Mouse (Mus musculus) stomach, postnatal 0 days (tissue): Measurements from ENCODE around the gene L3mbtl3. TPM values are rescaled to one million over a fixed set of nuclear protein-coding genes. Genes with fewer than 3 reads are reported as not detected.

Source experiments
- ATAC-seq: fragments of 200-750 bp; cut with Nextera tagmentation; 2 replicates; pipeline ENCODE4 v1.8.0; 2017; ENCODE audit not compliant: low FRiP score, low TSS enrichment
- DNase-seq: peaks from one replicate; pipeline ENCODE4 v3.0.0-alpha.2; 2016; ENCODE audit warnings: low spot score
- H3K27ac ChIP-seq: fragments of 300-500 bp; sonication (generic); replicated peaks from 2 replicates; pipeline ENCODE4 v1.5.1; 2014; ENCODE audit warnings: mild to moderate bottlenecking, control low read depth
- H3K27me3 ChIP-seq: fragments of 300-500 bp; sonication (generic); 2 replicates; pipeline ENCODE4 v1.6.1; 2014; ENCODE audit warnings: low read length; ENCODE audit not compliant: control insufficient read depth, insufficient read depth
- H3K36me3 ChIP-seq: fragments of 300-500 bp; sonication (generic); 2 replicates; pipeline ENCODE4 v1.6.1; 2014; ENCODE audit warnings: low read length, mixed read lengths; ENCODE audit not compliant: control insufficient read depth, insufficient read depth
- H3K4me1 ChIP-seq: fragments of 300-500 bp; sonication (generic); replicated peaks from 2 replicates; pipeline ENCODE4 v1.6.1; 2014; ENCODE audit warnings: antibody characterized with exemption; ENCODE audit not compliant: control insufficient read depth, insufficient read depth
- H3K4me2 ChIP-seq: fragments of 300-500 bp; sonication (generic); replicated peaks from 2 replicates; pipeline ENCODE4 v1.6.1; 2014; ENCODE audit warnings: low read depth, mild to moderate bottlenecking, control low read depth, moderate library complexity
- H3K4me3 ChIP-seq: fragments of 300-500 bp; sonication (generic); 2 replicates; pipeline ENCODE4 v1.5.1; 2014; ENCODE audit warnings: low read depth, low read length, control low read depth
- H3K9ac ChIP-seq: fragments of 300-500 bp; sonication (generic); 2 replicates; pipeline ENCODE4 v1.6.1; 2014; ENCODE audit warnings: mild to moderate bottlenecking, low read length, control low read depth, mixed read lengths
- H3K9me3 ChIP-seq: fragments of 300-500 bp; sonication (generic); 2 replicates; pipeline ENCODE4 v1.6.1; 2016; ENCODE audit warnings: low read length; ENCODE audit not compliant: control insufficient read depth
- CTCF ChIP-seq: IDR thresholded peaks from 2 replicates; pipeline ENCODE4 v1.5.1; 2016; ENCODE audit warnings: antibody characterized with exemption, low read depth, mild to moderate bottlenecking, moderate library complexity
- EP300 ChIP-seq: optimal IDR thresholded peaks from 2 replicates; pipeline ENCODE3; 2016; ENCODE audit warnings: antibody characterized with exemption
- WGBS: fragments of 180-500 bp; shearing (Covaris S2); extraction: QIAGEN DNeasy Blood & Tissue Kit; methylation state at CpG from one replicate; pipeline ENCODE4 v1.1.7; 2014; 5-methylcytosine and 5-hydroxymethylcytosine counted together
- polyA plus RNA-seq: library from polyadenylated mRNA; unstranded; fragments of >200 nt; fragmentation: Nextera tagmentation; extraction: Ambion mirVana; gene quantifications from 2 replicates; pipeline ENCODE4 v1.2.1, GENCODE M21; 2015

The L3mbtl3 gene
- polyA plus RNA-seq, 1 experiment from 2014 or later: 4.3 TPM

DNA sequence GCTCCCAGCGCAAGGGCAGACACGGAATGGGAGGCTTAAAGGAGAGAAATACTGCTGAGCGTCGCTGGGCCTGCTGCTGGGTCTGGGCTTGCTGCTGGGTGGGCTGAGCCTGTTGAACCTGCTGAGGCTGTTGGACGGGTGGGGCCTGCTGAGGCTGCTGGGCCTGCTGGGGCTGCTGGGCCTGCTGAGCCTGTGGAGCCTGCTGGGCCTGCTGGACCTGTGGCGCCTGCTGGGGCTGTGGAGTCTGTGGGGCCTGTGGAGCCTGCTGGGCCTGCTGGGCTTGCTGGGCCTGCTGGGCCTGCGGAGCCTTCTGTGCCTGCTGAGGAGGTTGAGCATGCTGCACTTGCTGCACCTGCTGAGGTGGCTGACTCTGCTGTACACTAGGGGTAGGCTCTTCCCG lies 95.8 kb downstream of the L3mbtl3 start:
- Histone ChIP-seq H3K4me1 (no peaks in the 10 kb centered on the region), H3K36me3 (peaks cover 4% of the 10 kb centered on the region), H3K9ac (no peak overlapping the region), H3K4me3 (no peak overlapping the region), H3K4me2 (no peak overlapping the region), H3K9me3 (no peaks in the 10 kb centered on the region), H3K27me3 (no peaks in the 10 kb centered on the region), H3K27ac (no peak overlapping the region)
- whole genome bisulfite sequencing: 55% methylated on average over 8 of the region's 8 CpGs
- DNase-seq: peak; percentile 14
- no peak for TF ChIP-seq CTCF
- ATAC-seq: peak; percentile 54; the same call in 1 of the 2 replicates

DNA sequence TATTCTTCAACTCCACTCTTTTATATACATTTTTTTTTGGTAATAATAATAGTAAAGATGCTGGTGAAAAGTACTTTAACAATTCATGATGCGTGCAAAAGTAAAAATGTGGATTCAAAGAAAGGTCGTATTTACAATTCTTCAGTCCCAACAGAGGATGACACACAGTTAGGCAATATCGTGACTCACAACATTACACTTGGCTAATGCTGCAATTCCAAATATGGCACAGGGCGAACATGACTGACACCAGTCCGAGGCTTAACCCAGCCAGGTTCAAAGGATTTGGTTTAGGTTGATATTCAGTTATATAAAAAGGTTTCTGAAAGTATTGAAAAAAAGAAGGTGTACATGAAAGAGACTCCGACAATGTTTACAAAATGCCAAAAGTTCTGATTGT lies 100.4 kb downstream of the L3mbtl3 start:
- TF ChIP-seq CTCF (no peak), EP300 (no peak)
- H3K4me3 ChIP-seq: no peak overlapping the region
- H3K9ac ChIP-seq: no peak overlapping the region
- H3K27me3 ChIP-seq: no peaks in the 10 kb centered on the region
- H3K4me1 ChIP-seq: no peaks in the 10 kb centered on the region
- ATAC-seq (no peak), DNase-seq (no peak)
- H3K4me2 ChIP-seq: no peak overlapping the region
- no peaks in the 10 kb centered on the region for H3K9me3 ChIP-seq
- WGBS: 95% methylated on average over 6 of the region's 6 CpGs
- no peak overlapping the region for H3K27ac ChIP-seq
- H3K36me3 ChIP-seq: peaks cover 4% of the 10 kb centered on the region

DNA sequence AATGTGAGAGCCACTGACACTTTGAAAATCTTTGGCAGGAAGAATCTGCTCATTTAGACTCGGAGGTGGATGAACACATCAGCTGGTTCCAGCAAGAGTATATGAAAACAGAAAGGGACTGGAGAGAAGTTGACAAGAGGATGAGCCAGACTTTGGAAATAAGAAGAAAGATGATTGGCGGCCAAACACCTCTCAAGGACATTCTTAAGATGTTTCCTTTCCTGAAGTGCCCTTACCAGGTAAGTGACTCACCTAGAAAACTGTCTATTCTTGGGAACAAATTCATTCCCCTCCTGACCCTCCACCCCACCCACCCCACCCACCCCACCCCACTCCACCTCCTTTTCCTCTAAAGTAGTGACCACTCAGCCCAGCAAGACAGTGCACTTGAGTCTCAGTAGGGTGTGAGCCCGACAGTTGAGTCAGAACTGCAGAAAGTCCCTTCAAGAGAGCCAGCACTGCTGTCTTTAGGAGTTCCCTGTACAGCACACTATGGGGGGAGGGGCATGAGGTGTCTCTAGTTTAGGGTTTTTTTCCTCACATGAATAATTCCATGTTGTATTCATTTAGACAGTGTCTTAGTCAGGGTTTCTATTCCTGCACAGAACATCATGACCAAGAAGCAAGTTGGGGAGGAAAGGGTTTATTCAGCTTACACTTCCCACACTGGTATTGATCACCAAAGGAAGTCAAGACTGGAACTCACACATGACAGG lies 111.9 kb downstream of the L3mbtl3 start:
- ATAC-seq: no peak

DNA sequence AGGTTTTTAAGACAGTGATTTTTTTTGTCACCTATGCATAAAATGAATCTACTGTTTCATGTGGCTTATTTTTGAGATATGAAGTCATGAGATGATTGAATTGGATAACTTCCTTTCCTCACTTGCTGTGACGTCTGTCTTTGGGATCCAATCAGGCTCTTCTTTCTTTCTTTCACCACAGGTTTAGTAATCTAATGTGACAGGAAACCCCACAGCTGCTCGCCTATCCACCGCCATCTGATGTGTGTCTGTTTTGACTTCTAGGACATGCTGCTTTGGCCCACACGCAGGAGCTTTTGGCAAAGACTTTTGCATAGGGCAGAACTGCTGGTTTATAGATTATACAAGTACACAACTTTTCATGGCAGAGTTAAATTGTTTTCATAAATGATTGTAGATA lies 115.9 kb downstream of the L3mbtl3 start:
- Histone ChIP-seq H3K9me3 (no peaks in the 10 kb centered on the region), H3K4me2 (no peak overlapping the region), H3K9ac (no peak overlapping the region), H3K4me1 (no peaks in the 10 kb centered on the region), H3K4me3 (no peak overlapping the region), H3K27ac (no peak overlapping the region), H3K36me3 (no peaks in the 10 kb centered on the region), H3K27me3 (no peaks in the 10 kb centered on the region)
- TF ChIP-seq CTCF: no peak
- no peak for TF ChIP-seq EP300
- WGBS: 45% methylated on average over 4 of the region's 4 CpGs
- DNase-seq: no peak
- no peak for ATAC-seq

More for the DNA sequence above, 111.9 kb downstream of the L3mbtl3 start:
- no peak for DNase-seq
- Histone ChIP-seq H3K4me1 (no peaks in the 10 kb centered on the region), H3K4me3 (no peak overlapping the region), H3K9ac (no peak overlapping the region), H3K27me3 (no peaks in the 10 kb centered on the region), H3K27ac (no peak overlapping the region), H3K36me3 (no peaks in the 10 kb centered on the region), H3K9me3 (no peaks in the 10 kb centered on the region), H3K4me2 (no peak overlapping the region)
- 82% methylated on average over 3 of the region's 3 CpGs for WGBS
- TF ChIP-seq CTCF (no peak), EP300 (no peak)

DNA sequence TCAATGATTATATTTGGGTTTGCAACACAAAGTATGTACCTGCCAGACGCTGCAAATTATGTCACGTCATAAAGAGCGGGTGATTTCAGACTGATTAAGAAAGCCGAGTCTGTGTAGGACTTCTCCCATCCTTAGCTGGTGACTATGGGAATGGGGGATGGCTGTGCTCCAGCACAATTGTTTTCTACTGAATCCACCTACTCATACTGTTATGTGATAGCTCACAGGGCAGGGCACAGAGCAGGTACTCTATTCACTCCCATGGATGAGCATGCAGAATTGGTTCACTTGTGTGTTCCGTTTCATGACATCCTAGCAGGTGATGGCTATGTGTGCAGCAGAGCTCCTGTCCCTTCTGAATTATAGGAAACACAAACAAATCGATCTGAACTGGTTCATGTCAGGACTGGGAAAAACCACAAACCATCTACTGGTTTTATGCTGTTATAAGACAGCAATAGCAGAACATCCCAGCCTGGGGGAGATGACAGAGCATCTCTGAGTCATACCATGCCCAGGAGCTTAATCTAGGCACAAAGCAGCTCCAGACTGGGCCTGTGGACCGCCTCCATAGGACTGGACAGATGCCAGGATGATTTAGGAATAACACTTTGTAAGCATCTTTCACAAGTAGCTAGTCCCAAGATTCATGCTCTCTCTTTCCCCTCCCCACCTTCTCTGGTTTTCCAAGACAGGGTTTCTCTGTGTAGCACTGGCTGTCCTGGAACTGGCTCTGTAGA lies 126.2 kb downstream of the L3mbtl3 start:
- 71% methylated on average over 7 of the region's 7 CpGs for WGBS
- H3K27ac ChIP-seq: no peak overlapping the region
- no peak for ATAC-seq

DNA sequence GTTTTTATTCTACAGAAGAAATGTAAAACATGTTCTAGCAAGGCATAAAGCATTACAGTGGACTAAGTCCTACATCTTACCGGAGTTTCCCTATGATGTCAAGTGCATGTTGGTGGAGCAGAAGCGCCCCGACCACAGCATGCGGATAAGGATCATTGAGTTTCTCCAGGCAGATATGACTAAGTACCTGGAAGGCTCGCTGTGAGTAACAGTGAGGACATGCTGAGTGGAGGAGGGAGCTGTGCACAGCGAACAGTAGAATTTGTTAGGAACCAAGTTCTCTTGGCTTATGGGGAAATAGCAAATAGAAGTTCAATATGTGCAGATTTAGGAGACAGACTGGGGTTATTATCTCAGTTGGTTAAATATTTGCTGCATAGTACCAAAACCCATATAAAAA lies 131.3 kb downstream of the L3mbtl3 start:
- H3K4me3 ChIP-seq: no peak overlapping the region
- TF ChIP-seq EP300 (no peak), CTCF (no peak)
- no peaks in the 10 kb centered on the region for H3K4me1 ChIP-seq
- ATAC-seq (no peak), DNase-seq (no peak)
- no peak overlapping the region for H3K27ac ChIP-seq
- no peaks in the 10 kb centered on the region for H3K36me3 ChIP-seq
- WGBS: 81% methylated on average over 6 of the region's 6 CpGs
- H3K9ac ChIP-seq: no peak overlapping the region
- H3K9me3 ChIP-seq: no peaks in the 10 kb centered on the region
- H3K27me3 ChIP-seq: no peaks in the 10 kb centered on the region
- H3K4me2 ChIP-seq: no peak overlapping the region

More for the DNA sequence above, 126.2 kb downstream of the L3mbtl3 start:
- Histone ChIP-seq H3K4me1 (no peaks in the 10 kb centered on the region), H3K9ac (no peak overlapping the region), H3K4me3 (no peak overlapping the region), H3K36me3 (no peaks in the 10 kb centered on the region), H3K4me2 (no peak overlapping the region), H3K27me3 (no peaks in the 10 kb centered on the region), H3K9me3 (no peaks in the 10 kb centered on the region)
- no peak for DNase-seq
- TF ChIP-seq EP300 (no peak), CTCF (no peak)
